Mouse (Mus musculus) lung, postnatal 14 days (tissue): ENCODE measurements around the gene Mrln.

Experiments used
- DNase-seq: peaks from one replicate; pipeline ENCODE4 v3.0.0; 2021

Mrln gene

GRCm38 (mm10) chr10:70204505-70205399, at the start of gene Mrln:
Mrln (plus strand) TSS chr10:70204664.
- no peak for DNase-seq

- peak; percentile 50 for DNase-seq
These were observed 47.9 kb upstream of the Mrln start for GRCm38 (mm10) chr10:70156431-70157165.

- DNase-seq: no peak
These were observed 44.7 kb upstream of the Mrln start for GRCm38 (mm10) chr10:70159651-70160320.

- no peak for DNase-seq
These were observed 43.7 kb upstream of the Mrln start for GRCm38 (mm10) chr10:70160811-70161210.

- DNase-seq: no peak
These were observed 43.0 kb upstream of the Mrln start for GRCm38 (mm10) chr10:70161504-70161903.

- DNase-seq: no peak
These were observed 40.8 kb upstream of the Mrln start for GRCm38 (mm10) chr10:70163681-70164080.

GRCm38 (mm10) chr10:70165877-70166276, 38.6 kb upstream of the Mrln start:
- no peak for DNase-seq

GRCm38 (mm10) chr10:70166427-70166826, 38.0 kb upstream of the Mrln start:
- no peak for DNase-seq

- no peak for DNase-seq
These were observed 36.8 kb upstream of the Mrln start for GRCm38 (mm10) chr10:70167625-70168024.

GRCm38 (mm10) chr10:70168396-70168795, 36.1 kb upstream of the Mrln start:
- no peak for DNase-seq

GRCm38 (mm10) chr10:70169044-70169443, 35.4 kb upstream of the Mrln start:
- DNase-seq: no peak

GRCm38 (mm10) chr10:70173314-70173713, 31.1 kb upstream of the Mrln start:
- peak; percentile 79 for DNase-seq

- no peak for DNase-seq
These were observed 29.8 kb upstream of the Mrln start for GRCm38 (mm10) chr10:70174494-70175190.

- no peak for DNase-seq
These were observed 23.7 kb upstream of the Mrln start for GRCm38 (mm10) chr10:70180727-70181126.

GRCm38 (mm10) chr10:70181279-70181972, 23.0 kb upstream of the Mrln start:
- DNase-seq: no peak

GRCm38 (mm10) chr10:70183210-70184080, 21.0 kb upstream of the Mrln start:
- DNase-seq: peak; percentile 51

- DNase-seq: peak; percentile 66
These were observed 18.3 kb upstream of the Mrln start for GRCm38 (mm10) chr10:70186136-70186535.

GRCm38 (mm10) chr10:70186586-70186985, 17.9 kb upstream of the Mrln start:
- DNase-seq: no peak

GRCm38 (mm10) chr10:70189864-70190263, 14.6 kb upstream of the Mrln start:
- DNase-seq: no peak

- DNase-seq: no peak
These were observed 10.2 kb upstream of the Mrln start for GRCm38 (mm10) chr10:70194283-70194682.

- no peak for DNase-seq
These were observed 9.2 kb upstream of the Mrln start for GRCm38 (mm10) chr10:70195279-70195678.
